Mouse (Mus musculus): ENCODE measurements around the gene Gm17324.
"Not testable (repeated sequence)": the region's sequence is repeated elsewhere in the genome, so short reads cannot be mapped to it uniquely, and the experiment has no call there.

Gm17324 gene

GRCm38 (mm10) chr9:78447973-78448873, at the start of gene Gm17324, which contains the start of gene Mto1:
Gm17324 (minus strand) TSS chr9:78448786.
Mto1 (plus strand) TSS chr9:78448208.
- Histone ChIP-seq H3K4me3 (replicated peaks; ENCODE audit: low read length) (peak within 1 kb of the TSS; percentile 99), H3K4me1 (replicated peaks; ENCODE audit: low read depth, low read length) (peaks cover 29% of the 10 kb centered on the region), H3K36me3 (ENCODE audit: insufficient read depth, low read length) (peaks cover 39% of the 10 kb centered on the region), H3K9me3 (ENCODE audit: low read length) (no peaks in the 10 kb centered on the region), H3K27me3 (ENCODE audit: insufficient read depth, low read length) (peaks cover 30% of the 10 kb centered on the region)
- TF ChIP-seq NANOG (IDR thresholded peaks at IDR 0.05; ENCODE audit: borderline replicate concordance, low read length) (no peak), POU5F1 (IDR thresholded peaks at IDR 0.05; ENCODE audit: borderline replicate concordance, low read length) (no peak), CTCF (conservative IDR thresholded peaks at IDR 0.05; ENCODE audit: low read length) (no peak)

GRCm38 (mm10) chr9:78493171-78493570, 44.6 kb upstream of the Gm17324 start:
- TF ChIP-seq NANOG (IDR thresholded peaks at IDR 0.05; ENCODE audit: borderline replicate concordance, low read length): no peak
- no peak for TF ChIP-seq CTCF (conservative IDR thresholded peaks at IDR 0.05; ENCODE audit: low read length)
- TF ChIP-seq POU5F1 (IDR thresholded peaks at IDR 0.05; ENCODE audit: borderline replicate concordance, low read length): no peak
- Histone ChIP-seq H3K4me1 (replicated peaks; ENCODE audit: low read depth, low read length) (peaks cover 22% of the 10 kb centered on the region), H3K9me3 (ENCODE audit: low read length) (no peaks in the 10 kb centered on the region), H3K4me3 (replicated peaks; ENCODE audit: low read length) (no peak overlapping the region), H3K36me3 (ENCODE audit: insufficient read depth, low read length) (no peaks in the 10 kb centered on the region), H3K27me3 (ENCODE audit: insufficient read depth, low read length) (no peaks in the 10 kb centered on the region)

- no peaks in the 10 kb centered on the region for H3K27me3 ChIP-seq (ENCODE audit: insufficient read depth, low read length)
- TF ChIP-seq NANOG (IDR thresholded peaks at IDR 0.05; ENCODE audit: borderline replicate concordance, low read length): no peak
- TF ChIP-seq POU5F1 (IDR thresholded peaks at IDR 0.05; ENCODE audit: borderline replicate concordance, low read length): no peak
- TF ChIP-seq CTCF (conservative IDR thresholded peaks at IDR 0.05; ENCODE audit: low read length): no peak
- H3K9me3 ChIP-seq (ENCODE audit: low read length): no peaks in the 10 kb centered on the region
- H3K4me3 ChIP-seq (replicated peaks; ENCODE audit: low read length): no peak overlapping the region
- peaks cover 31% of the 10 kb centered on the region for H3K4me1 ChIP-seq (replicated peaks; ENCODE audit: low read depth, low read length)
- H3K36me3 ChIP-seq (ENCODE audit: insufficient read depth, low read length): no peaks in the 10 kb centered on the region
Observed at GRCm38 (mm10) chr9:78492254-78492653, 43.7 kb upstream of the Gm17324 start.

GRCm38 (mm10) chr9:78491169-78491568, 42.6 kb upstream of the Gm17324 start:
- no peaks in the 10 kb centered on the region for H3K9me3 ChIP-seq (ENCODE audit: low read length)

GRCm38 (mm10) chr9:78488890-78489420, 40.4 kb upstream of the Gm17324 start, which contains the start of gene Eef1a1:
Eef1a1 (minus strand) TSS chr9:78489151.
- H3K36me3 ChIP-seq (ENCODE audit: insufficient read depth, low read length): no peaks in the 10 kb centered on the region
- H3K9me3 ChIP-seq (ENCODE audit: low read length): no peaks in the 10 kb centered on the region
- H3K27me3 ChIP-seq (ENCODE audit: insufficient read depth, low read length): no peaks in the 10 kb centered on the region
- TF ChIP-seq POU5F1 (IDR thresholded peaks at IDR 0.05; ENCODE audit: borderline replicate concordance, low read length) (no peak), NANOG (IDR thresholded peaks at IDR 0.05; ENCODE audit: borderline replicate concordance, low read length) (no peak), CTCF (conservative IDR thresholded peaks at IDR 0.05; ENCODE audit: low read length) (no peak)
- H3K4me1 ChIP-seq (replicated peaks; ENCODE audit: low read depth, low read length): peaks cover 62% of the 10 kb centered on the region
- peak within 1 kb of the TSS; percentile 83 for H3K4me3 ChIP-seq (replicated peaks; ENCODE audit: low read length)

More at GRCm38 (mm10) chr9:78491169-78491568, 42.6 kb upstream of the Gm17324 start:
- no peaks in the 10 kb centered on the region for H3K36me3 ChIP-seq (ENCODE audit: insufficient read depth, low read length)
- H3K27me3 ChIP-seq (ENCODE audit: insufficient read depth, low read length): no peaks in the 10 kb centered on the region
- peaks cover 40% of the 10 kb centered on the region for H3K4me1 ChIP-seq (replicated peaks; ENCODE audit: low read depth, low read length)
- no peak for TF ChIP-seq POU5F1 (IDR thresholded peaks at IDR 0.05; ENCODE audit: borderline replicate concordance, low read length)
- TF ChIP-seq NANOG (IDR thresholded peaks at IDR 0.05; ENCODE audit: borderline replicate concordance, low read length): no peak
- TF ChIP-seq CTCF (conservative IDR thresholded peaks at IDR 0.05; ENCODE audit: low read length): no peak
- H3K4me3 ChIP-seq (replicated peaks; ENCODE audit: low read length): no peak overlapping the region

GRCm38 (mm10) chr9:78488021-78488420, 39.4 kb upstream of the Gm17324 start:
- H3K36me3 ChIP-seq (ENCODE audit: insufficient read depth, low read length); H3K27me3 ChIP-seq (ENCODE audit: insufficient read depth, low read length); H3K9me3 ChIP-seq (ENCODE audit: low read length): not testable (repeated sequence)
- H3K4me1 ChIP-seq (replicated peaks; ENCODE audit: low read depth, low read length): peaks cover 68% of the 10 kb centered on the region
- H3K4me3 ChIP-seq (replicated peaks; ENCODE audit: low read length): peak overlapping the region; percentile 83

- no peaks in the 10 kb centered on the region for H3K27me3 ChIP-seq (ENCODE audit: insufficient read depth, low read length)
- TF ChIP-seq CTCF (conservative IDR thresholded peaks at IDR 0.05; ENCODE audit: low read length): no peak
- TF ChIP-seq NANOG (IDR thresholded peaks at IDR 0.05; ENCODE audit: borderline replicate concordance, low read length): no peak
- TF ChIP-seq POU5F1 (IDR thresholded peaks at IDR 0.05; ENCODE audit: borderline replicate concordance, low read length): no peak
- no peak overlapping the region for H3K4me3 ChIP-seq (replicated peaks; ENCODE audit: low read length)
- H3K9me3 ChIP-seq (ENCODE audit: low read length): no peaks in the 10 kb centered on the region
- H3K4me1 ChIP-seq (replicated peaks; ENCODE audit: low read depth, low read length): peaks cover 60% of the 10 kb centered on the region
- peaks cover 16% of the 10 kb centered on the region for H3K36me3 ChIP-seq (ENCODE audit: insufficient read depth, low read length)
Observed at GRCm38 (mm10) chr9:78484660-78485059, 36.1 kb upstream of the Gm17324 start.

- no peak for TF ChIP-seq POU5F1 (IDR thresholded peaks at IDR 0.05; ENCODE audit: borderline replicate concordance, low read length)
- no peak for TF ChIP-seq NANOG (IDR thresholded peaks at IDR 0.05; ENCODE audit: borderline replicate concordance, low read length)
- no peak for TF ChIP-seq CTCF (conservative IDR thresholded peaks at IDR 0.05; ENCODE audit: low read length)
- peak overlapping the region; percentile 88 for H3K4me3 ChIP-seq (replicated peaks; ENCODE audit: low read length)
- H3K27me3 ChIP-seq (ENCODE audit: insufficient read depth, low read length): no peaks in the 10 kb centered on the region
- no peaks in the 10 kb centered on the region for H3K9me3 ChIP-seq (ENCODE audit: low read length)
- peaks cover 38% of the 10 kb centered on the region for H3K36me3 ChIP-seq (ENCODE audit: insufficient read depth, low read length)
- H3K4me1 ChIP-seq (replicated peaks; ENCODE audit: low read depth, low read length): peaks cover 45% of the 10 kb centered on the region
Observed at GRCm38 (mm10) chr9:78482386-78482785, 33.8 kb upstream of the Gm17324 start.

All from E14TG2a.4 (cell line).